Mouse (Mus musculus) intestine, embryonic 15.5 days (tissue): ENCODE data around the gene Ggt6. TPM values are rescaled to one million over a fixed set of nuclear protein-coding genes. Genes with fewer than 3 reads are reported as not detected.
"Not testable (repeated sequence)": the region's sequence is repeated elsewhere in the genome, so short reads cannot be mapped to it uniquely, and the experiment has no call there.

Experiments used
- ATAC-seq: fragments of 200-750 bp; cut with Nextera tagmentation; 2 replicates; pipeline ENCODE4 v1.8.0; 2017; ENCODE audit warnings: moderate TSS enrichment, moderate library complexity
- H3K27ac ChIP-seq: fragments of 300-500 bp; sonication (generic); 2 replicates; pipeline ENCODE4 v1.5.1; 2015; ENCODE audit warnings: mild to moderate bottlenecking, inconsistent platforms
- H3K27me3 ChIP-seq: fragments of 300-500 bp; sonication (generic); replicated peaks from 2 replicates; pipeline ENCODE4 v1.6.1; 2015; ENCODE audit warnings: inconsistent platforms
- H3K36me3 ChIP-seq: fragments of 300-500 bp; sonication (generic); 2 replicates; pipeline ENCODE4 v1.6.1; 2015; ENCODE audit warnings: inconsistent platforms
- H3K4me1 ChIP-seq: fragments of 300-500 bp; sonication (generic); replicated peaks from 2 replicates; pipeline ENCODE4 v1.6.1; 2015; ENCODE audit warnings: inconsistent platforms
- H3K4me2 ChIP-seq: fragments of 300-500 bp; sonication (generic); replicated peaks from 2 replicates; pipeline ENCODE4 v1.6.1; 2015; ENCODE audit warnings: mild to moderate bottlenecking, inconsistent platforms
- H3K4me3 ChIP-seq: fragments of 300-500 bp; sonication (generic); replicated peaks from 2 replicates; pipeline ENCODE4 v1.5.1; 2015; ENCODE audit warnings: inconsistent platforms
- H3K9ac ChIP-seq: fragments of 300-500 bp; sonication (generic); 2 replicates; pipeline ENCODE4 v1.6.1; 2015; ENCODE audit warnings: inconsistent platforms
- H3K9me3 ChIP-seq: fragments of 300-500 bp; sonication (generic); 2 replicates; pipeline ENCODE4 v1.6.1; 2016; ENCODE audit warnings: inconsistent platforms
- WGBS: fragments of 180-500 bp; shearing (Covaris S2); methylation state at CpG from one replicate; pipeline ENCODE4 v1.1.7; 2015; 5-methylcytosine and 5-hydroxymethylcytosine counted together
- polyA plus RNA-seq: library from polyadenylated mRNA; unstranded; fragments of >200 nt; fragmentation: Nextera tagmentation; extraction: Ambion mirVana; gene quantifications from 2 replicates; pipeline ENCODE4 v1.2.1, GENCODE M21; 2015

The Ggt6 gene
- polyA plus RNA-seq, 1 experiment from 2014 or later = 11.5 TPM

- peak overlapping the region; percentile 48; the same call in 1 of the 2 replicates for H3K4me2 ChIP-seq
- WGBS = 2% methylated on average over 5 of the region's 5 CpGs
- ATAC-seq = peak; percentile 79
Measured at GRCm38 (mm10) chr11:72428694-72429093, 6.6 kb upstream of the Ggt6 start.

GRCm38 (mm10) chr11:72429288-72429690 is 6.0 kb upstream of the Ggt6 start:
- Histone ChIP-seq H3K4me1 (no peaks in the 10 kb centered on the region), H3K9me3 (no peaks in the 10 kb centered on the region), H3K9ac (no peak overlapping the region), H3K36me3 (no peaks in the 10 kb centered on the region), H3K4me3 (no peak overlapping the region), H3K4me2 (peak overlapping the region; percentile 48), H3K27me3 (no peaks in the 10 kb centered on the region), H3K27ac (no peak overlapping the region)
- WGBS = 50% methylated on average over 7 of the region's 7 CpGs
- ATAC-seq = peak; percentile 70

More at GRCm38 (mm10) chr11:72428694-72429093, 6.6 kb upstream of the Ggt6 start:
- no peak overlapping the region for H3K4me3 ChIP-seq
- H3K9me3 ChIP-seq = no peaks in the 10 kb centered on the region
- H3K27ac ChIP-seq = no peak overlapping the region
- H3K27me3 ChIP-seq = no peaks in the 10 kb centered on the region
- no peaks in the 10 kb centered on the region for H3K36me3 ChIP-seq
- H3K4me1 ChIP-seq = no peaks in the 10 kb centered on the region
- no peak overlapping the region for H3K9ac ChIP-seq

- H3K9ac ChIP-seq, H3K9me3 ChIP-seq, H3K36me3 ChIP-seq, H3K4me3 ChIP-seq, H3K4me1 ChIP-seq, H3K27ac ChIP-seq, ATAC-seq, H3K27me3 ChIP-seq, H3K4me2 ChIP-seq: not testable (repeated sequence)
- 70% methylated on average over 9 of the region's 9 CpGs for WGBS
Measured at GRCm38 (mm10) chr11:72430311-72431068, 4.8 kb upstream of the Ggt6 start.

GRCm38 (mm10) chr11:72435694-72436045 is 344 bp downstream of the Ggt6 start:
- Histone ChIP-seq H3K9ac (0 out of 2 replicates have a peak overlapping the region, but pooled peaks have one; percentile 20), H3K4me3 (peak overlapping the region; percentile 28), H3K4me2 (peak overlapping the region; percentile 53), H3K27me3 (no peaks in the 10 kb centered on the region), H3K4me1 (peaks cover 14% of the 10 kb centered on the region; the same call in 1 of the 2 replicates), H3K9me3 (no peaks in the 10 kb centered on the region), H3K27ac (peak overlapping the region; percentile 82), H3K36me3 (no peaks in the 10 kb centered on the region)
- WGBS = 51% methylated on average over 2 of the region's 2 CpGs
- ATAC-seq = peak; percentile 27; the same call in 1 of the 2 replicates

- no peaks in the 10 kb centered on the region for H3K36me3 ChIP-seq
- no peak overlapping the region for H3K27ac ChIP-seq
- no peaks in the 10 kb centered on the region for H3K9me3 ChIP-seq
- peaks cover 14% of the 10 kb centered on the region; the same call in 1 of the 2 replicates for H3K4me1 ChIP-seq
- peak overlapping the region; percentile 28; the same call in 1 of the 2 replicates for H3K4me3 ChIP-seq
- 77% methylated on average over 5 of the region's 5 CpGs for WGBS
- no peak overlapping the region for H3K9ac ChIP-seq
- ATAC-seq = no peak
- no peaks in the 10 kb centered on the region for H3K27me3 ChIP-seq
- H3K4me2 ChIP-seq = peak overlapping the region; percentile 53
Measured at GRCm38 (mm10) chr11:72436271-72436670, 945 bp downstream of the Ggt6 start.

- Histone ChIP-seq H3K27me3 (no peaks in the 10 kb centered on the region), H3K36me3 (no peaks in the 10 kb centered on the region), H3K9me3 (no peaks in the 10 kb centered on the region), H3K9ac (no peak overlapping the region), H3K27ac (no peak overlapping the region), H3K4me3 (no peak overlapping the region), H3K4me1 (peaks cover 17% of the 10 kb centered on the region), H3K4me2 (peak overlapping the region; percentile 53)
- ATAC-seq = no peak
- WGBS = 85% methylated on average over 16 of the region's 16 CpGs
Measured at GRCm38 (mm10) chr11:72436756-72437650, 1.7 kb downstream of the Ggt6 start.

GRCm38 (mm10) chr11:72438411-72438810 is 3.1 kb downstream of the Ggt6 start:
- Histone ChIP-seq H3K27ac (no peak overlapping the region), H3K9me3 (no peaks in the 10 kb centered on the region), H3K9ac (no peak overlapping the region), H3K4me3 (no peak overlapping the region), H3K4me1 (peaks cover 23% of the 10 kb centered on the region), H3K4me2 (no peak overlapping the region), H3K27me3 (no peaks in the 10 kb centered on the region), H3K36me3 (peaks cover 12% of the 10 kb centered on the region)
- ATAC-seq = no peak
- WGBS = 54% methylated on average over 4 of the region's 4 CpGs

GRCm38 (mm10) chr11:72440597-72440964 is 5.3 kb downstream of the Ggt6 start:
- peak overlapping the region; percentile 81 for H3K9ac ChIP-seq
- H3K9me3 ChIP-seq, H3K27me3 ChIP-seq: not testable (repeated sequence)
- ATAC-seq = peak; percentile 4; the same call in 1 of the 2 replicates
- peak overlapping the region; percentile 87 for H3K4me2 ChIP-seq
- WGBS = 35% methylated on average over 6 of the region's 6 CpGs
- peaks cover 19% of the 10 kb centered on the region for H3K4me1 ChIP-seq
- peak overlapping the region; percentile 91 for H3K27ac ChIP-seq
- peaks cover 33% of the 10 kb centered on the region for H3K36me3 ChIP-seq
- peak overlapping the region; percentile 88 for H3K4me3 ChIP-seq

GRCm38 (mm10) chr11:72440965-72441664 is 5.8 kb downstream of the Ggt6 start, which contains the start of gene Mybbp1a:
Gene Mybbp1a, plus strand, starts transcription at chr11:72441355.
- no peaks in the 10 kb centered on the region for H3K9me3 ChIP-seq
- H3K27ac ChIP-seq = peak within 1 kb of the TSS; percentile 91
- peak within 1 kb of the TSS; percentile 81 for H3K9ac ChIP-seq
- H3K36me3 ChIP-seq = peaks cover 39% of the 10 kb centered on the region
- under 1% methylated on average over 46 of the region's 46 CpGs for WGBS
- peak within 1 kb of the TSS; percentile 87 for H3K4me2 ChIP-seq
- H3K4me1 ChIP-seq = peaks cover 14% of the 10 kb centered on the region
- peak within 1 kb of the TSS; percentile 88 for H3K4me3 ChIP-seq
- H3K27me3 ChIP-seq = no peaks in the 10 kb centered on the region
- ATAC-seq = peak; percentile 95

- 85% methylated on average over 6 of the region's 6 CpGs for WGBS
- H3K9ac ChIP-seq = no peak overlapping the region
- H3K9me3 ChIP-seq = no peaks in the 10 kb centered on the region
- H3K27me3 ChIP-seq = no peaks in the 10 kb centered on the region
- no peak overlapping the region for H3K27ac ChIP-seq
- peaks cover 92% of the 10 kb centered on the region for H3K36me3 ChIP-seq
- H3K4me3 ChIP-seq = no peak overlapping the region
- H3K4me2 ChIP-seq = no peak overlapping the region
- H3K4me1 ChIP-seq = peaks cover 9% of the 10 kb centered on the region
- no peak for ATAC-seq
Measured at GRCm38 (mm10) chr11:72446311-72447105, 11.2 kb downstream of the Ggt6 start.

- WGBS = 84% methylated on average over 8 of the region's 8 CpGs
- Histone ChIP-seq H3K9ac (no peak overlapping the region), H3K27ac (no peak overlapping the region), H3K9me3 (no peaks in the 10 kb centered on the region), H3K4me2 (no peak overlapping the region), H3K27me3 (no peaks in the 10 kb centered on the region), H3K4me3 (no peak overlapping the region), H3K36me3 (peaks cover 97% of the 10 kb centered on the region), H3K4me1 (peaks cover 2% of the 10 kb centered on the region)
- no peak for ATAC-seq
Measured at GRCm38 (mm10) chr11:72447475-72447874, 12.1 kb downstream of the Ggt6 start.
